Mouse (Mus musculus): ENCODE data around the gene Fut7.
"Not testable (repeated sequence)": the region's sequence is repeated elsewhere in the genome, so short reads cannot be mapped to it uniquely, and the experiment has no call there.

Gene Fut7

DNA sequence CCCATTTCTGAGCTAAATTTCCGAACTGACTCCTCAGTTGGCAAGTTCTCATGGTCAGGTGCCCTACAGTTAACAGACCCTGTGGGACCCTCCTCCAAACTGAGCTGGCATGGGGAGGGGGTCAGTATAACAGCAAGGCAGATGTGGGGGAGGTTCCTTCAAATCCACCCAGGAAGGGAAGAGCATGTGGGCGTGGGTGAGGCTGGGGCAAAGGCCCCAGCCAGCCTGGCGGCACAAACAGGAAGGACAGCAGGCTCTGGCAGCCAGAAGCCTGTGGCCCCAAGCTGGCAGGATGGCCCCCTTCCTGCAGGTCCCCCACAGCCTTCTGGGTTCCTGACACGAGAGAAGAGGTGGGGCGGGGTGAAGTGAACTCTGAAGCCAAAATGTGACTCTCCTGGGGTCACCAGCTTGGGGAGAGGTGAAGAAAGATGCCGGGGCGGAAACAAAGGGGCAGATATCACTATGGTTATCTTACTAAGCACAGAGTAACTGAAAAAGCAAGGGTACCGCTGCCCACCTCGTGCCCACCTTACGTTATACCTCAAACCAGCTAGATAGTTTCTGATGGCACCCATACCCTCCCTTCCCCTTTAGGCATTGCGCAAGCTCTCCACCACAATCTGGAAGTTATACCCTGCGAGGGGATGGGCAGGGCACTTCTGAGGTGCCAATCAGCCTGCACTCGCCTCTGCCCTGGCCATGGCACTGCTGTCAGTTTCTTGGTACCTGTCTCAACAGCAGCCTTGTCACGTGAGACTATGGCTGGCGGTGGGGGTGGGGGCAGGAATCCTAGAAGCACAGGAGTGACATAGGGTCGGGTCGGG lies at the start of gene Fut7:
Fut7 (plus strand) TSS at position 681 of the 824 bp plus-strand sequence.
- in situ Hi-C loops (cut with MboI, MseI) = no loop called here

DNA sequence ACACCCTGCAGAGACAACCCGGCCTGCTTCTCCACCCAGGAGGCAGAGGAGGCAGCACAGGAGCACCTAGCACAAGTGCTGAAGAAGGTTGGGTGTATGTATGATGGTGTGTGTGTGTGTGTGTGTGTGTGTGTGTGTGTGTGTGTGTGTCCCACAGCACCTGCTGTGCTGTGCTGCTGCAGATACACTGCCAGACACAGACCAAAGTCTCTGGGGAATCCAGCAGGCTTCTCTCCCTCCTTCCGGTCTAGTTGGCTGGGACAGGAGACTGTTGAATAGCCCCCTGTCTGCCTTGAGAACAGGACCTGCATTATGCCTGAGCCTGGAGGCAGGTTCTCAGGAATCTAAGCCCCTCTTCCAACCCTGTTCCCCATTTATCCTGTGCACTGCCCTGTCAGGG lies 49.6 kb upstream of the Fut7 start:
- in situ Hi-C loops (cut with MboI, MseI) = no loop called here

DNA sequence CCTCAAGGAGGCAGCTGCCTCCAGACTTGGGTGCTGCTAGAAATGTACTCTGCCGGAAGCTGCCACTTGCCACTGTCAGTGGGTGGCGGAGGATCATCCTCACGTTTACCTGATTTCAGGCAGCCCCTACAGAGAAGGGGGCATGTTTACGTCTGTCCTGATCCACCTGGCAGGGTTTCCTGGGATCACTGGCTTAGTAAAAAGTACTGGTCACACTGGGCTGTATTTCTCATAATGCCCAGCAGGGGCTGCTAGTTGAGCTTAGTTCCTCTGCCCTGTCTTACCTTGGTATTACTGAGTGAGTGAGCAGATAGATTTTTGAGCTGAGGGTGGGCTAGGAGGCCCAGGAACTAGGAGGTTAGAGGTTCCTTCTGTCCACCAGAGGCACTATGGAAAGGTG lies 46.5 kb upstream of the Fut7 start:
- in situ Hi-C loops (cut with MboI, MseI) = no loop called here

GRCm38 (mm10) chr2:25384492-25384891 lies 38.6 kb upstream of the Fut7 start:
- in situ Hi-C loops (cut with MboI, MseI) = no loop called here

GRCm38 (mm10) chr2:25391266-25391665 lies 31.8 kb upstream of the Fut7 start:
- in situ Hi-C loops (cut with MboI, MseI) = no loop called here

- in situ Hi-C loops (cut with MboI, MseI) = no loop called here
Measured at GRCm38 (mm10) chr2:25394281-25395221, 28.5 kb upstream of the Fut7 start.

- in situ Hi-C loops (cut with MboI, MseI) = no loop called here
Measured at GRCm38 (mm10) chr2:25395721-25396596, 27.1 kb upstream of the Fut7 start, which contains the start of gene Entpd2. Gene Entpd2, plus strand, starts transcription at chr2:25395874.

DNA sequence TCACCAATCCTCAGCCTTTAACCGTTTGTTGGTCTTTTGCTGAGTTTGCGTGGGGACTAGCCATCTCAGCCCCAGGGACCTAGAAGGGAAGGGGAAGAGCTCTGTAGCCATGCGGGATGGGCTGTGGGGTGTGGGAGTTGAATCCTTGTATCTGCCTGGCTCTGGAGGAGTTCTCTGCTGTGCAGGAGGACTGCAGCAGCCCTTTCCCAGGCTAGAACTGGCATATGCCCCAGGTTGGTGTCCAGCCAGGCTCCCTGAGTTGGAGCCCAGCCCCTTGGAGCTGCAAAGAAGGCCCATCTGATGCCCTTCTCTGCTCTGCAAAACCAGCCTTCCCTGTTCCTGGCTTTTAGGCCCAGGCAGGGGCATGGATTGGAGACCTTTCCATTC lies 26.5 kb upstream of the Fut7 start:
- in situ Hi-C loops (cut with MboI, MseI) = no loop called here

- in situ Hi-C loops (cut with MboI, MseI) = no loop called here
Measured at GRCm38 (mm10) chr2:25397010-25397409, 26.1 kb upstream of the Fut7 start.

DNA sequence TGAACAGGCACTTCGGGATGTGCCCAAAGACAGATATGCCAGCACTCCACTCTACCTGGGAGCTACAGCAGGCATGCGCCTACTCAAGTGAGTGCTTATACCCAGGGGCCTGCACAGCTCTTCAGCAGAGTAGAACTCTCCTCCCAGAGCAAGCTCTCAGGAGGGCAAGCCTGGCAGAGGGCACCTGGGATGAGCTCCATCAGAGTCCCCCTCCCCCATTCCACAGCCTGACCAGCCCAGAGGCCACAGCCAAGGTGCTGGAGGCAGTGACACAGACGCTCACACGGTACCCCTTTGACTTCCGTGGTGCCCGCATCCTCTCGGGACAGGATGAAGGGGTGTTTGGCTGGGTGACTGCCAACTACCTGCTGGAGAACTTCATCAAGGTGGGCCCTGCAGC lies 25.0 kb upstream of the Fut7 start:
- in situ Hi-C loops (cut with MboI, MseI) = no loop called here

DNA sequence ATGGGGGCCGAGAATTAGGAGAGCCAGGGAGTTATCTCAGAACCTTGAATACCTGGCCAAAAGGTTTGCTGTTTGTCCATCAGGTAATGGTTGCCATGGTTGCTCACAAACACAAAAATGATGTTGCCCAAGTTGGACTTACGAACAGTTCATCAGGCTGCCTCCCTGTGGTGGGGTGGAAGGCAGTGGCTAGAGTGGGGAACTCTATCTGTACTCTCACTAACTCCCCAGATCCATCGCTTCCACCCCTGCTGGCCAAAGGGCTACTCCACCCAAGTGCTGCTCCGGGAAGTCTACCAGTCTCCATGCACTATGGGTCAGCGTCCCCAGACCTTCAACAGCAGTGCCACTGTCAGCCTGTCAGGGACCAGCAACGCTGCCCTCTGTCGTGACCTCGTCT lies 24.0 kb upstream of the Fut7 start, which contains the start of gene Npdc1:
Npdc1 (plus strand) TSS at position 301 of the 400 bp plus-strand sequence.
- in situ Hi-C loops (cut with MboI, MseI) = no loop called here

DNA sequence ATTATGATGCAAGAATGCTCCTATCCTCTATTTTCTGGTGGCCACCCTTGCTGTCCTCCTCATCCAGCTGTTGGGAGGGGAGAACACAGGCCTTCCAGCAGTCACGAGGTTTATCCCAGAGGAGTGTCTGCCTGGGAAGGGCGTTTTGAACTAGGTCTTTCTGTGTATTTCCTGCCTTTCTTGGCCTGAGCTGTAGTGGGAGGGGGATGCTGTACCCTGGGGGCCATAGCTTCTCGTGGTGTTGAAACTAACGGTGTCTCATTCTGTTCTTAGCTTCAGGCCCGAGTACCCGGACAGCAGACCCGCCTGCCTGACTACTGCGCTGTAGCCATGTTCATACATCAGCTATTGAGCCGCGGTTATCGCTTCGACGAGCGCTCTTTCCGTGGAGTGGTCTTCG lies 22.8 kb upstream of the Fut7 start:
- in situ Hi-C loops (cut with MboI, MseI) = no loop called here

- in situ Hi-C loops (cut with MboI, MseI) = no loop called here
Measured at GRCm38 (mm10) chr2:25400764-25401163, 22.3 kb upstream of the Fut7 start.

- in situ Hi-C loops (cut with MboI, MseI) = no loop called here
Measured at GRCm38 (mm10) chr2:25402377-25402971, 20.6 kb upstream of the Fut7 start.

DNA sequence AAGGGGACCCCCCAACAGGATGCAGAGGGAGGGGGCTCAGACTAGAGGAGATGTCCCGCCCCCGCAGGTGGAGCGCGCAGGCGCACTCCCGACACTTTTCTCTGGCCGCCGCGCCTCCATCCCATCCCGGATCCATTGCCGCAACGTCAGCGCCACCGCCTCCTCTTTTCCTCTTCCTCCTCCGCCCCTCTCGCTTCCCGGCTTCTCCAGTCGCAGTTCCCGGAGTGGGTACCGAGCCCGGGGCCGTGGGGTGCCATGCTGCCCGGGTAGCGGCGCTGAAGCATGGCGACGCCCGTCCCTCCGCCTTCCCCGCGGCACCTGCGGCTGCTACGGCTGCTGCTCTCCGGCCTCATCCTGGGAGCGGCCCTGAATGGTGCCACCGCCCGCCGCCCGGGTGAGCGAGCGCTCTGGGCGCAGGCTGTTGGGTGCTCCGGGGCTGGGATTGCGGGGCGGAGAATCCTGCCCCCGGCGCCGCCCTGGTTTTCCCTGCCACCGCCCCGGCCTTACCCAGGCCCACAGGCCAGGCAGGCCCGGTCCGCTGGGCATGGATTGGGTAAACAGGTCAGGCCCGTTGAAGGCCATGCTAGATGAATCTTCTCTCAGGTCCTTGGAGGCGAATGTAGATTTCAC lies 20.0 kb upstream of the Fut7 start:
- in situ Hi-C loops (cut with MboI, MseI) = no loop called here

- in situ Hi-C loops (cut with MboI, MseI) = no loop called here
Measured at GRCm38 (mm10) chr2:25403994-25404393, 19.1 kb upstream of the Fut7 start.

DNA sequence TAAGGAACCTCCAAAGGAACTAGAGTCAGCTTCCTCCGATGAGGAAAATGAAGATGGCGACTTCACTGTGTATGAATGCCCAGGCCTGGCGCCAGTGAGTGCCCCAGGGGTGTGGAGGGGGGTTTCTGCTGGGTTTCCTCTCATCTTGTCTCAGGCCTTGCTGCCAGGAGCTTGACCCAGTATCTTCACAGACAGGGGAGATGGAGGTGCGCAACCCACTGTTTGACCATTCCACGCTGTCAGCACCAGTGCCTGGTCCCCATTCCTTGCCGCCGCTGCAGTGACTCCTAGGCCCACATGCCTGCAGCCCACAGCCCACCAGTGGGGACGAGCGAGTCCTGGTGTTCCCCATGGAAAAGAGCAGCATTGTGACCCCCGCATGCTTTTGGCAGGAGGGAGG lies 14.2 kb upstream of the Fut7 start:
- in situ Hi-C loops (cut with MboI, MseI) = no loop called here

DNA sequence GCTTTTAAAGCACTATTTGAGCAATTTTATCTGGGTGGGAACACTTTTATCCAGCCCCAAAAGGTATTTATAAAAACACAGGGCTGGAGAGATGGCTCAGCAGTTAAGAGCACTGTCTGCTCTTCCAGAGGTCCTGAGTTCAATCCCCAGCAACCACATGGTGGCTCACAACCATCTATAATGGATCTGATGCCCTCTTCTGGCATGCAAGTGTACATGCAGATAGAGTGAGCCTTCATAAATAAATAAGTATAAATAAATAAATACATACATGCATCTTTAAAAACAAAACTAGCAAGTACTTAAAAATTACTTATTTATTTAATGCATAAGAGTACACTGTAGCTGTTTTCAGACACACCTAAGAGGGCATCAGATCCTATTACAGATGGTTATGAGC lies 9.6 kb upstream of the Fut7 start:
- in situ Hi-C loops (cut with MboI, MseI) = not testable (repeated sequence)

GRCm38 (mm10) chr2:25417426-25417825 lies 5.6 kb upstream of the Fut7 start:
- in situ Hi-C loops (cut with MboI, MseI) = no loop called here

GRCm38 (mm10) chr2:25421896-25422295 lies 1.2 kb upstream of the Fut7 start:
- in situ Hi-C loops (cut with MboI, MseI) = no loop called here

DNA sequence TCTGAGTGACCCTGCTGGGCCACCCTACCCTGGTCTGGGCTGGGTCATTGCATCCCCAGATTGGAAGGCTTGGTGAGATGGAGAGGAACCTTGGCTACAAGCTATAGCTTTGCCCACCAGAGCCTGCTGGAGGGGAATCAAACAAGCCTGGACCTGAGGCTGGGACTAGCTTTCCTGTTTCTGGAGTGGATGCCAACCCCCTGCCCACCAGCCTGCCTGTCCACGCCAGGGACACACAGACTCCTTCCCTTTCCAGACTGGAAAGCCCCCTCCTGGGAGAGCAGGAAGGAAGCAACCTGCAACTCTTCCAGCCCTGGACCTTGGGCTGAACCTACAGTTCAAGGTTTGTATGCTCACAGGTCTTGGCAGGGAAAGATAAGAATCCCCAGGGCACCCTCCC lies 559 bp downstream of the Fut7 start:
- in situ Hi-C loops (cut with MboI, MseI) = no loop called here
